Mouse (Mus musculus): ENCODE results near the gene Prr23a1. TPM values are rescaled to one million over a fixed set of nuclear protein-coding genes. Genes with fewer than 3 reads are reported as not detected.
"Not testable (repeated sequence)": the region's sequence is repeated elsewhere in the genome, so short reads cannot be mapped to it uniquely, and the experiment has no call there.

Prr23a1 gene
- total RNA-seq (2021): not detected
- long read RNA-seq, experiment 1: 0 reads
- long read RNA-seq, experiment 2: 0 reads

- H3K27ac ChIP-seq: no peak within 1 kb of the TSS
- H3K4me3 ChIP-seq: no peak within 1 kb of the TSS
- DNase-seq (ENCODE audit: low spot score in 2 of 2): no peak
- no peak for TF ChIP-seq CTCF (conservative IDR thresholded peaks at IDR 0.05)
These were observed at the start of gene Prr23a1 for GRCm38 (mm10) chr9:98842117-98842516. Prr23a1 (plus strand) TSS chr9:98842503.

DNA sequence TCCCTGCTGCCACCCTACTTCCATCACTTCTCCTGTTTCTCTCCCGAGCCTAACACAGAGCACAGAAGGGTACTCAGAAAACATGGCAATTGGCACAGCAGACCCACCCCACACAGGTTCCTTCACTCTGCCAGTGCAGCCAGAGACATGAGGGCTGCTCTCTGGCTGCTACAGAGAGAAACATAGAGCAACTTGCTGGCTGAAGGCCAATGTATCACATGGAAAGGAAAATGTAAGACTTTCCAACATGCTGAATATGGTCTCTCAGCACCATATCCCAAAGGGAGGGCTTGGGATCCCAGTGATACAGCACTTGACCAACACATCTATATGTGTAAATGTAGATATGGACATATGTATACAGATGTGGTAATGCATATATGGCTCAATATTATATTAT is 43.3 kb upstream of the Prr23a1 start:
- no peak overlapping the region for H3K4me3 ChIP-seq
- DNase-seq (ENCODE audit: low spot score in 2 of 2): no peak
- no peak overlapping the region for H3K27ac ChIP-seq
- no peak for TF ChIP-seq CTCF (conservative IDR thresholded peaks at IDR 0.05)

- Histone ChIP-seq H3K4me3 (no peak overlapping the region), H3K27ac (no peak overlapping the region)
- no peak for TF ChIP-seq CTCF (conservative IDR thresholded peaks at IDR 0.05)
- no peak for DNase-seq (ENCODE audit: low spot score in 2 of 2)
These were observed 38.3 kb upstream of the Prr23a1 start for GRCm38 (mm10) chr9:98803971-98804370.

DNA sequence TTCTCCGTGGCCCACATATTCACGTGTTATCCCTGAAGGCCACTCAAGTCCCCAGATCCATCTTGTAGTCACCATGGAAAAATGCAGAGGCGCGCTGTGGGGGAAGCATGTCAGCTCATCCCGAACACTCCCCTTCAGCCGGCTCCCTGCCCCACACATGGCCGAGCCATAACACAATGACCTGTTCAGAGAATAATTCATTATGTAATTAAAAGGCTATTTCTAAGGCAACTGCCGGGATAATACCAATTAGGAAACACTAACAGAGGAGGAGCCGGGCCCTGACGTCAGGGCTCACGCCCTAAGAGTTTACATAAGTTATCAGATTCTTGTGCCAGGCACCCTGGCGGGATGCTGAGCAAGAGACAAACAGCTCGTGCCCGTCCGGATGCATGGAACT is 36.8 kb upstream of the Prr23a1 start:
- DNase-seq (ENCODE audit: low spot score in 2 of 2): no peak
- Histone ChIP-seq H3K4me3 (no peak overlapping the region), H3K27ac (no peak overlapping the region)
- no peak for TF ChIP-seq CTCF (conservative IDR thresholded peaks at IDR 0.05)

DNA sequence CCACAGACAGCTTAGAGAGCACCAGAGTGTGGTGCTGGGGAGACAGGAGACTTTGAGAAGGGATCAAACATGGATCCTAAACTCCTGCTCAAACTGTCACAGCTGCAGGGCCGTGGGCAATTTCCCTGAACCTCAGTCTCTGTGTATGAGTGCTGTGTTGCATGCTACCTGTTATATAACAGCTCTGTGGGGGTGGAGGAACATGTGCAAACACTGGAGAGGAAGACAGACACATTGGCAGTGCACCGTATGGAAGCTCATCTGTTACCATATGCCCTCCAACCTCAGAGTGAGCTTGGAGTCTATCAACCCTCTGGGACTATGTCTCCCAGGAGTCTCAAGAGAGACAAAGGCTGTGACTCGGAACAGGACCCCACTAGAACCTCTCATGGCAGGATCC is 36.4 kb upstream of the Prr23a1 start:
- H3K4me3 ChIP-seq: no peak overlapping the region
- no peak for TF ChIP-seq CTCF (conservative IDR thresholded peaks at IDR 0.05)
- DNase-seq (ENCODE audit: low spot score in 2 of 2): peak in 1 of 2 experiments; percentile 9
- H3K27ac ChIP-seq: no peak overlapping the region

GRCm38 (mm10) chr9:98807631-98808030 is 34.7 kb upstream of the Prr23a1 start:
- Histone ChIP-seq H3K4me3 (no peak overlapping the region), H3K27ac (no peak overlapping the region)
- no peak for DNase-seq (ENCODE audit: low spot score in 2 of 2)
- TF ChIP-seq CTCF (conservative IDR thresholded peaks at IDR 0.05): no peak

DNA sequence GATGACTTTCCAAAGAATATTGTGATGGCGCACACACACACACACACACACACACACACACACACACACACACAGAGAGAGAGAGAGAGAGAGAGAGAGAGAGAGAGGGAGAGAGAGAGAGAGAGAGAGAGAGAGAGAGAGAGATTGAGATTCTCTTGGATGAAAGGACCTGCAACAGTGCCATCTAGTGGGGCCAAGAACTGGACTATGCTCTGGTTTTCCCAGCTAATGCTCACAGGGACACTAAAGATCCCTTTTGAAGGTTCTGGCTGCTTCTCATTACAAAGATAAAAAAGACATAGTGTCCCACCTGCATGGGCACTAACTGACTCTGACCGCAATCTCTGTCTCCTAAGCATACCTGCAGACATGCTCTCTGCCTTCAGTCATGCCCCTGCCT is 32.8 kb upstream of the Prr23a1 start:
- peak; percentile 70 for TF ChIP-seq CTCF (conservative IDR thresholded peaks at IDR 0.05)
- not testable (repeated sequence) for H3K27ac ChIP-seq, H3K4me3 ChIP-seq
- peak; percentile 28 to 62 for DNase-seq (ENCODE audit: low spot score in 2 of 2)

GRCm38 (mm10) chr9:98816066-98816465 is 26.2 kb upstream of the Prr23a1 start:
- H3K27ac ChIP-seq: no peak overlapping the region
- DNase-seq (ENCODE audit: low spot score in 2 of 2): no peak
- no peak for TF ChIP-seq CTCF (conservative IDR thresholded peaks at IDR 0.05)
- no peak overlapping the region for H3K4me3 ChIP-seq

DNA sequence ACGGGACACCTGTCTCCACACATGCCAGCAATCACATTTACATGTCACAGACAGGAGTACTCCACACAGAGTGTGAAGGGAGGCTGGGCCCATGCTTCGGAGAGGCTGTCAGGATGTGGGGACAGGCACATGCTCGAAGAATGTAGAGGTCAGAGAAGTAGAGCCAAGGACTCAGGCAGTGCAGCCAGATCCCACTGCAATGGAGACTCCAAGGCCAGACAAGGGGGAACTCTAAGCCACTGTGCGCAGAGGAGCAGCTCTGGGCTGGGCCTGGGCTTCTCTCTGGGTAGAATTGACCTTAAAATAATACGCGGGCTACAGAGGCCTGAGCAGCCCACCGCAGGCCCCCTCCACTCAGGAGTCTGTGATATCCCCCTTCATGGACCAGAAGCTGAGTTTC is 24.7 kb upstream of the Prr23a1 start:
- TF ChIP-seq CTCF (conservative IDR thresholded peaks at IDR 0.05): no peak
- no peak overlapping the region for H3K27ac ChIP-seq
- no peak for DNase-seq (ENCODE audit: low spot score in 2 of 2)
- H3K4me3 ChIP-seq: no peak overlapping the region

DNA sequence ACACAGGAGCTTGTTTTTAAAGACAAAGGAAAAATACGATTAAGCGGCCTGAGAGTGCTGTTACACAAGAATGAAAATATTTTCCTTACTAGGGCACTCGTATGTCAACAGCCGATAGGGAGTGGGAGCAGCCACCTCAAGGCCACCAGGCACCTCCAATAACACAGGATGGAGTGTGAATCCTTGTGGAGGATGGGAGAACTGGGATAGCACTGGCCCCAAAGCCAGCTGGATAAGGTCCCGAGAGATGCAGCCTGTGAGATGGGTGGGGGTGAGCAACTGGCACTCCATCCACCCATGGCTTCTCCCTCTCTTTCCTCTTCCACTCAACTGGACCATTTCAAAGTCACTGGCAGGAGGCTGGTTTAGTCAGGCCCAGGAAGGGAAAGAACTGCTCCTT is 23.3 kb upstream of the Prr23a1 start:
- no peak for TF ChIP-seq CTCF (conservative IDR thresholded peaks at IDR 0.05)
- DNase-seq (ENCODE audit: low spot score in 2 of 2): no peak
- Histone ChIP-seq H3K27ac (no peak overlapping the region), H3K4me3 (no peak overlapping the region)

GRCm38 (mm10) chr9:98819481-98819880 is 22.8 kb upstream of the Prr23a1 start:
- DNase-seq (ENCODE audit: low spot score in 2 of 2): no peak
- no peak for TF ChIP-seq CTCF (conservative IDR thresholded peaks at IDR 0.05)
- Histone ChIP-seq H3K4me3 (no peak overlapping the region), H3K27ac (no peak overlapping the region)

- H3K27ac ChIP-seq: no peak overlapping the region
- TF ChIP-seq CTCF (conservative IDR thresholded peaks at IDR 0.05): no peak
These were observed 21.8 kb upstream of the Prr23a1 start for GRCm38 (mm10) chr9:98820461-98820860.

GRCm38 (mm10) chr9:98821067-98821466 is 21.2 kb upstream of the Prr23a1 start:
- H3K4me3 ChIP-seq: no peak overlapping the region
- no peak for DNase-seq (ENCODE audit: low spot score in 2 of 2)
- no peak overlapping the region for H3K27ac ChIP-seq
- TF ChIP-seq CTCF (conservative IDR thresholded peaks at IDR 0.05): no peak

More at GRCm38 (mm10) chr9:98820461-98820860, 21.8 kb upstream of the Prr23a1 start:
- DNase-seq (ENCODE audit: low spot score in 2 of 2): no peak
- no peak overlapping the region for H3K4me3 ChIP-seq

GRCm38 (mm10) chr9:98823805-98824204 is 18.5 kb upstream of the Prr23a1 start:
- TF ChIP-seq CTCF (conservative IDR thresholded peaks at IDR 0.05): no peak
- no peak overlapping the region for H3K27ac ChIP-seq
- no peak overlapping the region for H3K4me3 ChIP-seq
- DNase-seq (ENCODE audit: low spot score in 2 of 2): no peak

DNA sequence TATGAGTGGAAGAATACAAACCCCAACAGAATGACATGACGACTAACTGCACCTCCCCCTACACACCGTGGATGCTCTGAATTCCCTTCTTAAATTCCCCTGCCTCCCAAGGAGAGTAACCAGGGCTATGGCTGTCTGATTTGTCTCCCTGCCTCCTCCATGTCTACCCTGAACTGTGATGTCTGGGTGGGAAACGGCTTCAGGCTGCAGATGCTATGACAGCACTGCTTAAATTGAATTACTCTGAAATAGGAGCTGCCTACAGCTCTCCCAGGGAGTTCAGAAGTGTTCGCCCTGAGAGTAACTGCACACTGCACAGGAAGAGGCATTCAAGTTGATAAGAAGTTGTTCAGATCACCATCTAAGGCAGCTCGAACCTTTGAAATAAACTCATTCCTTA is 12.8 kb upstream of the Prr23a1 start:
- no peak for DNase-seq (ENCODE audit: low spot score in 2 of 2)
- no peak for TF ChIP-seq CTCF (conservative IDR thresholded peaks at IDR 0.05)
- Histone ChIP-seq H3K27ac (no peak overlapping the region), H3K4me3 (no peak overlapping the region)

Data from layer of hippocampus, adult 2 months (tissue).